Mouse (Mus musculus) urinary bladder, postnatal 36 days (tissue): ENCODE data around the gene Lman2.

Source experiments
- DNase-seq, 2 experiments: peaks; one replicate each; pipeline ENCODE4 v3.0.0; 2022; ENCODE audit warnings: low spot score in 2 of 2, mixed read lengths in 1 of 2

The Lman2 gene

DNA sequence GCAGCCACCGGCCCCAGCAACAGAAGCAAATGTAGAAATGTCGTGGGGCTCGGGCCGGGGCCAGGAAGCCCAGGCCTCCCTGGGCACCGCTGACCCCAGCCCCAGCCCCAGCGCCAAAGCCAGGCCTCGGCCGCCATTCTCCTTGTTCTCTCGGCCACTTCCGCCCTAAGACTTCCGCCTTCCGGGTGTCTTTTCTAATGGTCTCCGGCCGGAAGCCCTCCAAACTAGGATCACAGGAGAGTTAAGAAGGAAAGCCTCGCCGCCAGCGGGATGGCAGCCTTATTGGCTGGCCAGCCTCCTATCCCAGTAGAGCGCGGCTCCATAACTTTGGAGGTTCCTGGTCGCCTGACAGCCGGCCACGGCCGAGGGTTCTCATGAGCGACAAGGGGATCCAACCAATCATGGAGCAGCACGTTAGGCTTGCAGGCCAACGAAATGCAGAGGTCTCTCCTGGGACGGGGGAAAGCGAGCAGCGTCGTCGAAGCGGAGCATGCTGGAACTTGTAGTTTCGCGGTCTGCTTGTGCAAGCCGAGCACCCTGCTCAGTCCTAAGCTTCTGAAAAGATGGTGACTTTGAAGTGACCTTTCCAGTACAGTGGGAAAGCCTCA is at the start of gene Lman2:
Gene Lman2, minus strand, starts transcription at position 331 of the 608 bp plus-strand sequence.
- DNase-seq: peak; percentile 92 to 97

DNA sequence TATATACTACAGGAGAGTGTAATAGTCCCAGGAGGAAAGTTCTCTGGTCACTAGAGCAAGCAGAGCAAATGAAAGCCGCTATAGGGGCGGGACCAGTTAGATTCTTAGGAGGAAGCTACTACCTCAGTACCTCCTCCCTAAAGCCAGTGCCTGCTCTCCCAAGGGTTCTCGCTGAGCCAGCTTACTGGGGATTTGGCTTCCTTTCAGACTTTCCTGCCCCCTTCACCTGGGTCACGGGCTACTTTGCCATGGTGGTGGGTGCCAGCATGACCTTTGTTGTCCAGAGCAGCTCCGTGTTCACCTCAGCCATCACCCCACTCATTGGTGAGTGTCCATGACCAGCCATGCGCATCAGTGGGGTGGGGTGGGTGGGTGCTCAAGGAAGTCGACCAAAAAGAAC is 49.2 kb upstream of the Lman2 start:
- no peak for DNase-seq

DNA sequence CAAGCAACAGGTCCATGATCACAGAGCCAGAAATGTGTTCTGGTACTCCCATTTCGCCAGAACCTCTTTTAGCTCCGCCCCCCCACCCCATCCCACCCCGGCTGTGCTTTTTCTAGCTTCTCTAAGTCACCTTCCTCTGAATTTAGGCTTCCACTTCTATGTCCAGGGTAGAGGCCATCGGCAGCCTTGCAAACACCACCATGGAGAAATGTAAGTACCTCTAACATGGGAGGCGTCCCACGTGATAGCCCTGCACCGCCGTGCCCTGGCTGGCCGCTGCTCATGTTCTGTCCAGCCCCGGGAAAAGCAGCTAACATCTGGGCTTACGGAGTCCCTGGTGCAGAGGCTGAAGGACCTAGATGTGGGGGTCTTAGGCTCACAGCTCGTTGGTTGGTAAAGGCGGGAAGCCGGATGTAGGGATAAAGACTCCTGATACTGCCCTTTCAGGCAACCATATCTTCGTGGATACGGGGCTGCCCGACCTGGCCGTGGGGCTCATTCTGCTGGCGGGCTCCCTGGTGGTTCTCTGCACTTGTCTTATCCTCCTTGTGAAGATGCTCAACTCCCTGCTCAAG is 46.0 kb upstream of the Lman2 start:
- DNase-seq: no peak

DNA sequence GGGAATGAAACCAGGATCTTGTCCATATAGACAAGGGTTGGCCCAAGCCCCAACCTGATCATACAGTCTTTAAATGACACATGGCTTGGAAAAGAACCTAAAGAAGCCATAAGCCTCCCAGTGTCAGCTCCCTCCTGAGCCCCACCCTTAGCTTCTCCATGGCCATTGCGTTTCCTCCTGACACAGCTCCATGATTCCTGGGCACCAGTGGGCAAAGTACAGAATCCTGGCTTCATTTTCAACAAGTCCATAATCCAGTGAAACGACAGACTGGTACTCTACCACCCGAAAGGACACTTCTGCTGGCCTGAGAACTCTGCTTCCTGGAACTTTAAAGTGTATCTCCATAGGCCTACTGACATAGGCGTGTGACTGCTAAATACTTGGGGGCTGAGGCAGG is 44.8 kb upstream of the Lman2 start:
- DNase-seq: no peak

DNA sequence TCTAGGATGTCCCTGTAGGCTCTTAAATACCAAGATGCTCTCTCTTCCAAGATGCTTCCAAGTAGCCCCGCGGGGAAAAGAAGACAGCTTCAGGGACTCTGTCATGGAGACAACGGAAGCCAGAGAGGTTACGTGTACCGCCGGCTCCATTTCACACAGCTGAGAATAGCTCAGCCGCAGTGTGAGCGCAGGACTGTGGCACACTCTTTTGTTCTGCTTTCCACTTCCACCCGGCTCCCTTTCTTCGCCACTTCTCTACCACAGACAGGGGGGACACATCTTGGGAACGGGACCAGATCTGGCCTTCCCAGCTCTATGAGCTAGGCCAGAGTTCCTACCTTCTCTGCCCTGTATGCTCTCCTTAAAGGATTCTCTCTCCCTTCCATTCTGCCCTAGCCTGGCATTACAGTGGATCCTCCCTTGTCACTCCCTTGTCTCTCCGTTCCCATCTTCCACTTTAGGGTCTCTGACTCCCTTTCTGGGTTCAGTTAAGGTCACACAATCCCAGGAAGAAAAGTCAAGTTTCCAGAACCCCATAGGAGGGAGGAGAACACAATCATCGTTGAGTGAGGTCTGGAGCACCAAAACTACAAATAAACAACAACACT is 43.3 kb upstream of the Lman2 start:
- DNase-seq: no peak

DNA sequence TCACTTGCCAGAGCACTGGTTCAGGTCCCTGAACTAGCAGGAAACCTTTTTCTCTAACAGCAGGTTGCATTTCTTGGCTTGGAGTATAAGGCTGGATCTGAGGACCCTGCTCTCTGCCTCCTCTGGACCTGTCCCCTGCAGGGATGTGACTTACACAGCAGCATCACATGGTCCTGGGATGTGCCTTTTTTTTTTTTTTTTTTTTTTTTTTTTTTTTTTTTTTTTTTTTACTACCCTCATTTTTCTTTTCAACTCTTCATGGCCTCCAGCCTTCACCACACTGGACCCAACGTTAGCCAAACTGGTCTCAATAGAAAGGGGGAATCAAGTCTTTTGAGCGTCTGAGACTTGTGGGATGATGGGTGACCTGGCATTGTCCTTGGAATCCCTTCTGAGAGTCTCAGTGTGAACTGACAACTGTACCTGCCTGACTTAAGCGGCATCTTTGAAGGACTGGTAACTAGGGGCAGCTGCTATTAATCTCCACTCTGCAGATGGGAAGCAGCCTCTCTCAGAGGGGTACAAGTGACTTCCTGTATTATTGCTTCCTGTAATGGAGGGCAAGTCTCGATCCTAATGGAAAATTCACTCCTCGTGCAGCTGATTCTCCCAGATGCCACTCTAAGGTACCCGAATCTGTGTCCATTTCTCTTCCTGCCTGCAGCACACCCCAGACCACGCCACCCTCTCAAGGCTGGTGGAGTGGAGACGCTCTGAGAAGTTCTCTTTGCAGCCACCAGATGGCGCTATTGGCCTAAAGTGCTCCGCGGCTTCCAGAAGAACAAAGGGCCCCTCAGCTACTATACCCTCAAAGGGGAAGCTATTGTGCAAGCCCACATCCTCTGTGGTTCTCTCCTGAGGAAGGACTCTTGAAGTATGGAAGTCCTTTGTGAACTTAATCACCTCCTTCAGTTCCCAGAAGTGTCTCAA is 42.5 kb upstream of the Lman2 start:
- DNase-seq: peak; percentile 55 to 67

DNA sequence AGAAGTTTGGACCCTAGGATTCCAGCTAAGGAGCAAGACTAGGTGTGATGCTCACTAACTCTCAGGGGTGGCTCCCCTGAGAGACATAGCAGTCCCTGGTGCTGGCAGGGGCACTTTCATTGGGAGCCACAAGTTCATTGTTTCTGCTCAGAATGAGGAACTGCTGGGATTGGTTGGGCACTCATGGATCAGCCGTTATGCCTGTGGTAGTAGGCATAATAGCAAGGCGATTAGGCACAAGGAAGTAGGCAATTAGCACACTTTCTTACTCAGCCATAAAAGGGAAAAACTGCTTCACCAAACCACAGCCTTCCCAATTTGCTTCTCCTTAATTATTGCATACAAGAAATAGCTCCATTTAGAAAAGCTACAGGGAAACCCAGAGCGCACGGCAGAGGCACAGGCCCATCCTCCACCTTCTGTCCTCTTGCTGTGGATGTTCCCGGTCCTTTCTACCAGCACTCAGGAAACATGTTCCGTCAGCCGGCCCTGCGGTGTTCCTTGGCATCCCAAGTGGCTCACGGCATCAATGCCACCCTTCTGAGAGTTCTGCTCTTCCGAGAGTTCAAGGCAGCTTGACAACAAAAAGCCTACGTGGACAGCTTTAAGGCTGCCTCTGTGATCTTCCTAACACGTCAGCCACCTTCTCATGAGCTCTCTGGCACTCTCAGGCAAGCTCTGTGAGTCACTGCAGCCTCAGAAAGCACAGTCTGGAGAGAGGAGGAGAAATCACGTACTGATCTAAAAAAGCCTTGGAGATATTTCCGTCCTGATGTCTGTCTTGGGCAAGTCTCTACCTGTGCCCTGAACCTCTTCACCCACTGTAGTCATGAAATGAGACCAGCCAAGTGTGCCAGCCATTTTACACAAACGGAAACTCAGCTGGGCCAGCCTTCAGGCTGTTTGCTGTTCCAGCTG is 41.6 kb upstream of the Lman2 start:
- DNase-seq: peak; percentile 38 to 49

DNA sequence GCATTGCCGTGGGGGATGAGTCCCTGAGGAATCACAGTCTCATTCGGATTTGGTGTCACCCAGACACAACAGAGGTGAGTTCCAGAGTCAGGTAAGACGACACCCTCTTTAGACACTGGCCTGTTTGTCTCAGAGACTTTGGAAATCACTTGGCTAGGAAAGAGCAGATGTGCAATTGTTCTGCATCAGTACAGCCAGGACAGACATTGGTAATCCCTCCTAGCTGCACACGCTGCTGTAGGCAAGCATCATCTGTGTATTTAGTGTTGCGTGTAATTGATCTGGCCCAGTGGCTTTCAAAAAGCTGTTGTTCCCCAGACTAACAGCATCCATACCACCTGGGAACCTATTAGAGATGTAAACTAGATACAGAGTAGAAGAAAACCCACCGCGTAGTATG is 40.7 kb upstream of the Lman2 start:
- DNase-seq: no peak

DNA sequence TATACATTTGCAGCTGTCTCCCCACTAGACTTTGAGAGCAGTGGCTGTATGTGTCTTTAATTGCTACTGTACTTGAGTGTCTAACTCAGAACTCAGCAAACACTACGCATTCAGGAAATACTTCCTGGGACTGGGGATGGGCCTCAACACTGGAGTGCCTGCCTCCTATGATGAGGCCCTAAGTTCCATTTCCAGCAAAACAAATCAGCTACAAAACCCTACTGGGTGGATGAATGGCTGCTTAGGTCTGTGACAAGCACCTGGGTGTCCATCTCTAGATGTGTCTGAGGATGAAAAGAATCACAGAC is 37.4 kb upstream of the Lman2 start:
- DNase-seq: no peak

DNA sequence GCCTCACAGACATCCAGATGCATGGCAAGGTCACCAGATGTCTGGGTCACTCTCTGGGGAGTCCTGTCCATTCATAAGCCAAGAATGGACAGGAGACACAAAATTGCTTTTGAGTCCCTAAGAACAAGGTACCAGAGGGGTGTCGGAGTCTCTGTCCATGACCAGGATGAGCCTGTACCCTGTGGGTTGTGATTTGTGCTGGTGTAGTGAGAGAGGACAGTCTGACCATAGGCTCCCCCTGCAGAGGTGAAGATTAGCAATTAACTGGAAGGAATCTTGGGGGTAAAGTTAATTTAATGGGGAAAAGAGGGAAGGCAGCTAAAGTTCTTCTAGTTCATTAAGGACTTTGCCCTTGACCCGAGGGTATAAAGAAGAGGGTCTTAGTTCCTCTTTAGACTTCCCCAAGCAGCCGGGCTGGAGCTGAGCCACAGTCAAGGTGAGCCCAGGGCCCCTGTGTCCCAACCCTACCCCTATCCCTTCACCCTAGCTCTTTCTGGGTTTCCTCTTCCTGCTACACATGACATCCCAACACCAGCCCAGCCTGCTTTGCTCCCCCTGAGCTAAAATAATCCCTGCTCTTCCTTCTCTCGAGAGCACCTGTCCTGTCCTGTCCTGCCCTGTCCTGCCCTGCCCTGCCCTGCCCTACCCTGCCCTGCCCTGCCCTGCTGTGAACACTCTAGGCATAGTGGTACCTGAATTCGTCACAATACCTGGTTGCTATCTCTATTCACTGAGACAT is 36.9 kb upstream of the Lman2 start:
- peak in 1 of 2 experiments; percentile 14 for DNase-seq

DNA sequence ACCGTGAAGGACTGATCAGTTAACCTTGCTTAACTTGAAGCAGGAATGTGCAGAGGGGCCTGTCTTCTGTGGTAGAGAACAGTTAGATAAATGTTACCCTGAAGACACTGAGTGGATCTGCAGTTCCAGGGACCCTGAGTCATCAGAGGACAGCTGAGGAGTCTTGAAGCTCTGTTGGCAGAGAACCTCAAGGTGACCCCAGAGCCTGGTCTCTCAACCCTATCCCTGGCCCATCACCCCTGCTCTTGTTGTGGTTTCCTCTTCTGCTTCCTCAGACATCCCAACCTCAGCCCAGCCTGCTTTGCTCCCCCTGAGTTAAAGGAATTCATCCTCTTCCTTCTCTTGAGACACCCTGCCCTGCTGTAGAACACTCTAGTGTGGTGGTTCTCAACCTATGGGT is 35.5 kb upstream of the Lman2 start, which contains the start of gene Slc34a1:
Gene Slc34a1, plus strand, starts transcription at position 100 of the 400 bp plus-strand sequence.
- no peak for DNase-seq

DNA sequence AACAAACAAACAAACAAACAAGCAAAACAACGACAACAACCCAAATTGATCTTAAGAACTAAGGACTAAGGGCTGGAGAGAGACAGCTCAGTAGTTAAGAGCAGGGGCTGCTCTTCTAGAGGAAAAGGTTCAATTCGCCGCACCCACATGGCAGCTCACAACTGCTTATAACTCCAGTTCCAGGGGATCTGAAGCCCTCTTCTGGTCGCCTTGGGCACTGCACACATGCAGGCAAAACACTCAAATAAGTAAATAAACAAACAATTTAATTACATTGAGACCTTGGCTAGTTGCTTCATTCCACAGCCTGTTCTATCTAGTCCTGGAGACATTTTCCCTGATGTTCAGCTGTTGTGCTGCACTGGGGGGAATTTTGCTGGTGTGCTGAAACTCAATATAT is 30.4 kb upstream of the Lman2 start:
- DNase-seq: no peak

DNA sequence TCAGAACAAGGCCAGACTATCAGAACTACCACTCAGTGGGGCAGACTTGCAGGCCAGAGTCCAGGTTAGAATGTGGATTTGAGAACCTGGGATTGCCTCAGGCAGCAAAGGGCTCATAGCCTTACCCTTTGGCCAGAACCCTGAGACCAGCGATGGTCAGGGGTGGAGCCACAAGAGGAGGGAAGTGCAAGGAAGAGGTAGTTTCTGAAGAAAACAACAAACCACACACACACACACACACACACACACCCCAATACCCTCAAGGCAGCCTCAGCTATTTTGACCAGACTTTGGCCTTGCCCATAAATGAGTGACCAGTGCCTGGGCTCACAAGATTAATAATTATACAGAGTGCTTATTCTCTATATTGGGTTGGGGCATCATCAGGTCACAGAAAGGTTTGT is 29.0 kb upstream of the Lman2 start:
- DNase-seq: no peak

DNA sequence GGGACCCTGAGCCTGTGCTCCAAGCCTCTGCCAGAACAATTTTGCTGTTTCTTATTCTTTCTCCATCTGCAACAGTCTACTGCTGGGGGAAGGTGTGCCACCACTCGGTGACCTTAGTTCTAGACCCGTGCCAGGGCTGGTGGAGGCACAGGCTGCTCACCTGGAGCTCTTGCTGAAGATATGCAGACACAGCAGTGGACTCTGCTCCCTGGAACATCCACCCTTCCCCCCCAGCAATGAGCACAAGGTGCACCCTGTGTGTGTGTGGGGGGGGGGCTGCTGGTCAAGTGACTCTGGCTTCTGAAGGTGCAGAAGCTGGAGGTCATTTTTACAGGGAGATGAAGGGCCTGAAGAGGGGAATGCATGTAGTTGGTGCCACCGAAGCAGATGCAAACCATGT is 28.1 kb upstream of the Lman2 start:
- no peak for DNase-seq

DNA sequence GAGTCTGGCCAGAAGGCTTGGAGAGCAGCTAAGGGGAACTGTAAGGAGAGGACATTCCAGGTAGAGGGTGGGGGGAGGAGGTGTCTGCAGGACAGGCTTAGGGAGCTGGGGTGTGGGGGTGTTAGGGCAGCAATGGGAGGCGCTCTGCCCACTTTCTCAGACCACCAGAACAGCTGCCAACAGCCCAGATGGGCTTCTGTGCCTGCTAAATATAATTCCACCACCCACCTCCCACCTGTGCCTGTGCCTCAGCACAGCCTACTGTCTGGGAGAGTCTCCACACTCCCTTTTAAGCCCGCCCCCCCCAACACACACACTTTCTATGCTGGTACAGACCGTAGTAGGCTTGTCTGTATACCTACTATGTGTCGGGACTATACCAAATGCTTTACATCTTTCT is 19.2 kb upstream of the Lman2 start:
- DNase-seq: no peak

DNA sequence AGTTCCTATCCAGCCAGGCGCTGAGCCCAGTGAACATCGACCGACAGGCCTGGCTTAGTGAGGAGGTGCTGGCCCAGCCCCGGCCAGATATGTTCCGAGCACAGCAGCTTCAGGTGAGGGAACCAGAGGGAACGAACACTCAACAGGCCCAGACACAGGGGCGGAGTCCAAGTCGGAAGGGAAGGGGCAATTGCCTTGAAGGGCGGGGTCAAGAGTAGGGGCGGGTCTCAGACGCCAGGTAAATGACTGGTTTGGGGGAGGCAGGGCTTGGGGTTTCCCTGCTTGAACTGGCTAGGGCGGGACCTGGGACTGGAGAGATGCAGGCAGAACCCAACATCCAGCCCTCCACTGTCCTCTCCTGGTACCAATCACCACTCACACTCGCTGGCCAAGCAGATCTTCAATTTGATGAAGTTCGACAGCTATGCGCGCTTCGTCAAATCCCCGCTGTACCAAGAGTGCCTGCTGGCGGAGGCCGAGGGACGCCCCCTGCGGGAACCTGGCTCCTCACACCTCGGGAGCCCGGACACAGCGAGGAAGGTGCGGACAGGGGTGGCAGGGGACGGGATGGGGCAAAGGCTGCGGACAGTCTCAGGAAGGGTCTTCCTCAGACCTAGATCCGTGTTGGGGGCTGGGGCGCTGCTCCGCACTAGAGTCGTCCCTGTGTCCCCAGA is 16.5 kb upstream of the Lman2 start:
- no peak for DNase-seq

DNA sequence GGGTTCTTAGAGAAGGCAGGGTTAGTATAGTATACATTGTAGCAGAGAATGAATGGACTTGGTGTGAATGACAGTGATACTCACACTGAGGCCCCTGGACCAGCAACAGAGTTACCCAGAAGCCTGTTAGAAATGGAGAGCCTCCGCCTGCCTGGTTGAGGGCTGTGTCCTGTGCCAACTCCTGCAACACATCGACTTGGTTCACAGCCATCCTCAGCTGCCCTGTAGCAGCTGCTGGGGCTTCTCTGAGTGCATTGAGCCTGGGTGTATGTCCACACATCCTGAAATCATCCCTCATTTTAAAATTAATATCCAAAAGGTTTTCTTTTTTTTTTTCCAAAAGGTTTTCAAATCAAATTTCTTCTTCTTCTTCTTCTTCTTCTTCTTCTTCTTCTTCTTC is 13.3 kb upstream of the Lman2 start:
- DNase-seq: no peak

DNA sequence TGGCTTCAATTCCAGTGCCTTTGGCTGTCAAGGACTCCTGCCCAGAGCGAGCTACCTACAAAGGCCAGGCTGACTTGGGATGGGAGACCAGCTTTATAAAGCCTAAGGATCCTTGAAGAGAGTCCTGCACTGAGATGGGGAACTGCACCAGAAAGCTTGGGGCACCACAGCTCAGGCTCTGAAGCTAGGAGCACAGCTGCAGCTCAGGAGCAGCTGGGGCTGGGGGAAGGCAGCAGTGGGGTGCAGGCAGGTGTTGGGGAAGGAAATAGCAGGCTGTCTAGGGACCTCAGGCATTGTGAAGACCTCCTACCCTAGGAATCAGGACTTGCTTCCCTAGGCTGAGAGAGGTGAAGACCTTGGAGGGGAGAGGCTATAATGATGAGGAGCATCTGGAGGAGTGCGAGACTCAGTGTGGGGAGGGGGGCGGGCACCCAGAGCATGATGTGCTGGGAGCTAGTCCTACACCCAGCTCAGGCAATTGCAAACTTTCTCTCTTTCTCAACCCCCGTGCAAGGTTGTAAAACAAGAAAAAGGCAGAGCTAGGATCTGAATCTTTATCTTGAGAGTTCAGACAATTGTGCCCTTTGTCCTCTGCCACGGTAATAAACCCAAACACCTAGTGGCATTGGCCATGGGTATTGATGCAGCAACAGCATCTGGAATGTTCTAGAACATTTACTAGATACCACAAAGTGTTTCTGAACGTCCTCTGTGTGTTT is 11.8 kb upstream of the Lman2 start:
- DNase-seq: no peak

DNA sequence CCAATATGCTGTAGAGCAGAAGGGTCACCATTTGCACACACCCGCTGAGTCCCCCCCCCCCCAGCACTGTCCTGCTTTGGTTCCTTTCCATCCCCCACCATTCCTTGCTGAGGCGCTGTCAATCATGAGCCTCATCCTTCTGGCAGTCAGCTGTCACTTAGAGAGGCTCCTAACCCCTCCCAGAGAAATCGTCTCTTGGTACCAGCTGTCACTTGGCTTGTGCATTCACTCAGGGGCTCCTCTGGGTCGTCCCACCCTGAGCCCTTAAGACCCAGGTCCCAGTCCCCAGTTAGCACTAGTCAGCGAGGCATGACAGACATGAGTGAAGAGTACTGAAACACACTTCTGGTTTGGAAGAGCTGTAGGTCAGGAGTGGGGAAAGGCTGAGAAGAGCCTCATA is 9.2 kb upstream of the Lman2 start:
- no peak for DNase-seq
